16 mouse cellular contexts compared by ENCODE assay signal in the genomic region with DNA sequence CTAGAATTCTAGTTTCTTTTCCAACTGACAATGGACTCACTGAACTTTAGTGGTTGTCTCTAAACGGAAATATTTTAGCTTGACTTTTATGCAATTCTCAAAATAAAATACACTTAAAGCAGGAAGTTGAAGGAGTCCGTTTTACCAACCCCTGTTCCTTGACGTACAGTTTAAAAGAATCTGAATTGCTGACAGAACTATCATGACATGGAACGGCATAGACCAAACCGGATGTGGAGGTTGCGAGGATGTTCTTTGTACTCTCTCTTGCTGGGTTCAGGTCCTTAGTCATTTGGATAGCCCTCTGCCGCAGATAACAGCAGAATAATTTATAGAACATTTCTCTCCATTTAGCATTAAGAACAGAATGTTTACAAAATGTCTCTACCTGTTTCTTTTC.
DNase-seq lines count a peak whose midpoint lies in the region; ATAC-seq lines count a peak whose summit lies in the region.
"Had no signal": no experiment of that assay in that cellular context is flagged by ENCODE, and none has a peak within 500 bp of the region (broad histone marks: within the 10 kb centered on the region; RNA-seq: fewer than 3 reads in every experiment).

No protein-coding gene starts in this region.

- ATAC-seq in activated CD4-positive, CD25-positive, alpha-beta regulatory T cell, adult 4 months: peak; percentile 89
- ATAC-seq in inflammation-experienced regulatory T-cells, adult 6 months: peak; percentile 75
- ATAC-seq: forebrain, embryonic 16.5 days; intestine, embryonic 16.5 days had no signal

- DNase-seq in CD4-positive, CD25-positive, alpha-beta regulatory T cell, adult 2 months (ENCODE audit: low read depth, low spot score): peak; percentile 21
- DNase-seq in ovary, postnatal 14 days (ENCODE audit: low spot score): no peak
- DNase-seq in kidney, postnatal 4 days: no peak
- DNase-seq in right cerebral cortex, postnatal 25 days: no peak
- DNase-seq: adrenal gland, postnatal 10 days; adrenal gland, postnatal 36 days; cerebellum, adult 18-20 months; cerebellum, adult 9-10 months; cerebellum, postnatal 14 days; gastrocnemius, adult 2 months; gastrocnemius, postnatal 14 days; heart, adult 11 months had no signal
